39 mouse cellular contexts compared by ENCODE assay signal in the genomic region with DNA sequence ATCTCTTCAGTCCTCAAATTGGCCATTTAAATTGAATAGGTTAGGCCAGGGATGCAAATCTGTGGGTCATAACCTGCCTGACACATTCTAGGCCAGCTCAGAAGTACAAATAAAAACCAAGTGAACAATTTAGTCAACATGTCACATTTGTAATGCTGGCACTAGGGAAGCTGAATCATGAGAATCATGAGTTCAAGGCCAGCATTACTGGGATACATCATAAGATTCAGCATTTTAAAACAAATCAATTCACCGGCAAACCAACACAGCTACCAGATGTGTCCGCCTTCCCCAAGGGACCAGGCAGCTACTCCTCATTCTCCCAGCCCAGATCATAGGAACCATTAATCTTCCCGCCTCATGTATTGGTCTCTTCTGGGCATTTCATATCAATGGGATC. TPM values are rescaled to one million over a fixed set of nuclear protein-coding genes. Genes with fewer than 3 reads are reported as not detected.
"Had no signal": no experiment of that assay in that cellular context is flagged by ENCODE, and none has a peak within 500 bp of the region (broad histone marks: within the 10 kb centered on the region; RNA-seq: fewer than 3 reads in every experiment).

No protein-coding gene starts in this region.

- H3K4me2 ChIP-seq: limb, embryonic 12.5 days; limb, embryonic 13.5 days; limb, embryonic 15.5 days; liver, embryonic 11.5 days; liver, embryonic 12.5 days; liver, embryonic 13.5 days; liver, embryonic 15.5 days; lung, embryonic 14.5 days; lung, embryonic 15.5 days; midbrain, embryonic 12.5 days; midbrain, embryonic 13.5 days; midbrain, embryonic 15.5 days; neural tube, embryonic 12.5 days had no signal

- H3K27me3 ChIP-seq: midbrain, embryonic 12.5 days; midbrain, embryonic 13.5 days; midbrain, embryonic 15.5 days; neural tube, embryonic 12.5 days had no signal

- ATAC-seq: liver, embryonic 12.5 days; liver, postnatal 0 days; lung, postnatal 0 days; midbrain, embryonic 13.5 days; midbrain, embryonic 15.5 days had no signal

- H3K36me3 ChIP-seq: limb, embryonic 10.5 days; limb, embryonic 12.5 days; limb, embryonic 13.5 days; limb, embryonic 15.5 days; liver, embryonic 12.5 days; liver, embryonic 13.5 days; liver, embryonic 15.5 days; lung, embryonic 15.5 days; midbrain, embryonic 10.5 days; midbrain, embryonic 12.5 days; midbrain, embryonic 13.5 days; midbrain, embryonic 15.5 days; neural tube, embryonic 12.5 days had no signal

- H3K9me3 ChIP-seq: limb, embryonic 10.5 days; limb, embryonic 12.5 days; limb, embryonic 13.5 days; limb, embryonic 15.5 days; liver, embryonic 12.5 days; liver, embryonic 13.5 days; liver, embryonic 15.5 days; lung, embryonic 15.5 days; megakaryocyte, embryonic 14.5 days; midbrain, embryonic 10.5 days; midbrain, embryonic 12.5 days; midbrain, embryonic 13.5 days; midbrain, embryonic 15.5 days; neural tube, embryonic 12.5 days had no signal

- H3K27ac ChIP-seq: left cerebral cortex, adult 2 months; limb, embryonic 10.5 days; limb, embryonic 12.5 days; limb, embryonic 13.5 days; limb, embryonic 15.5 days; liver, embryonic 12.5 days; liver, embryonic 13.5 days; liver, embryonic 14.5 days; liver, embryonic 15.5 days; lung, embryonic 15.5 days; macrophage; midbrain, embryonic 10.5 days; midbrain, embryonic 12.5 days; midbrain, embryonic 13.5 days; midbrain, embryonic 15.5 days; neural tube, embryonic 12.5 days had no signal

- H3K9ac ChIP-seq: limb, embryonic 12.5 days; limb, embryonic 13.5 days; limb, embryonic 15.5 days; liver, embryonic 12.5 days; liver, embryonic 13.5 days; liver, embryonic 14.5 days; liver, embryonic 15.5 days; liver, postnatal 0 days; lung, embryonic 14.5 days; lung, embryonic 15.5 days; midbrain, embryonic 12.5 days; midbrain, embryonic 13.5 days; midbrain, embryonic 15.5 days; neural tube, embryonic 12.5 days had no signal

- DNase-seq: left cerebral cortex, postnatal 4 days; liver; liver, embryonic 13.5 days; liver, postnatal 0 days; lung, adult 18-20 months; lung, adult 2 months; lung, embryonic 14.5 days; lung, postnatal 10 days; lung, postnatal 14 days; lung, postnatal 36 days; lung, postnatal 4 days; midbrain, embryonic 14.5 days had no signal

- H3K4me3 ChIP-seq: left cerebral cortex, adult 2 months; limb, embryonic 10.5 days; limb, embryonic 12.5 days; limb, embryonic 13.5 days; limb, embryonic 15.5 days; liver, embryonic 12.5 days; liver, embryonic 13.5 days; liver, embryonic 15.5 days; lung, embryonic 15.5 days; megakaryocyte, embryonic 14.5 days; midbrain, embryonic 10.5 days; midbrain, embryonic 12.5 days; midbrain, embryonic 13.5 days; midbrain, embryonic 15.5 days; myocyte; neural tube, embryonic 12.5 days had no signal

RNA-seq across cellular contexts. Expression of gene Caskin1, which starts 4.9 kb away (rescaled TPM):
- total RNA-seq: megakaryocyte progenitor cell, adult 5-6 weeks; megakaryocyte, adult 5-6 weeks; megakaryocyte-erythroid progenitor cell, adult 5-6 weeks; monocyte, adult 5-6 weeks had no signal
- polyA plus RNA-seq: liver, postnatal 0 days; macrophage had no signal

RNA-seq across cellular contexts. Expression of gene Bricd5, which starts 9.8 kb away (rescaled TPM):
- total RNA-seq: liver, adult 2 months; megakaryocyte-erythroid progenitor cell, adult 5-6 weeks; midbrain, postnatal 0 days had no signal
- polyA plus RNA-seq: limb, embryonic 10.5 days; limb, embryonic 12.5 days; limb, embryonic 13.5 days; limb, embryonic 15.5 days; liver, embryonic 12.5 days; liver, embryonic 15.5 days; liver, embryonic 16.5 days; liver, postnatal 0 days; lung, embryonic 15.5 days; lung, embryonic 16.5 days; lung, postnatal 0 days; macrophage; midbrain, embryonic 12.5 days; midbrain, embryonic 13.5 days; midbrain, embryonic 14.5 days had no signal
